Mouse (Mus musculus): ENCODE results near the gene Togaram2. TPM values are rescaled to one million over a fixed set of nuclear protein-coding genes. Genes with fewer than 3 reads are reported as not detected.

Gene Togaram2
- polyA plus RNA-seq, 1 experiment: 1.1 TPM

DNA sequence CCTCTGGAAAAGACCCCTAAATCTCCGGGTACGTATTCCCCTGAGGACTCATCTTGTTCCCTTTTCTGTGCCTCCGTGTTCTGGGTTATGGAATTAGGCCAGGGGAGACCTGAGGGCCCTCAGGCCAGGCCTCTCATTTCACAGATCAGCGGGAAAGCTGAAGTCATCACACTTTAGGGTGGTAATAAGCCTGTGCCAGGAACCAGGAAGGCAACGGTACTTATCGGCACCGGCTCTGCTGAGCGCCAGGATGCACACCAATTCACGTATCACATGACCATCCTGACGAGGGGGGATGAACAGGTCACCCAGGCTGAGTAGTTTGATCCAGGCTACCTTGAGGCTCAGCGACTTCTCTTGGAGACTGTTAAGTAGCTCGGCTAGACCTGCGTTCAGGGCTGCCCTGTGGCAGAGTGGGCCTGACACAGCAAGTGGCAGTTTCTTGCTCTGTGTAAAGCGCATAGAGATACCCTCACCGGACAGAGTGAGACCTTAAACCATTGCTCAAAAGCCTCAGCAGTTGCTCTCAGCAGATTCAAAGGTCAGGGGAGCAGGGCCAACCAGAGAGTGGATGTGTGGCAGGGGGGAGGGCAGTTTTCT is 22.8 kb downstream of the Togaram2 start:
- Histone ChIP-seq H3K27ac (ENCODE audit: insufficient read depth, low read length) (no peak overlapping the region), H3K27me3 (ENCODE audit: control insufficient read depth, insufficient read depth, low read length) (no peaks in the 10 kb centered on the region), H3K4me1 (ENCODE audit: control insufficient read depth, insufficient read depth, low read length) (0 out of 2 replicates have a peak, but pooled peaks cover 8% of the 10 kb centered on the region), H3K4me3 (replicated peaks; ENCODE audit: insufficient read depth, low read depth, low read length) (no peak overlapping the region)
- no peak for DNase-seq
- 83% methylated on average over 15 of the region's 15 CpGs for WGBS
- TF ChIP-seq CTCF (IDR thresholded peaks at IDR 0.05; ENCODE audit: borderline replicate concordance, insufficient read depth, low read depth, low read length) (no peak), POLR2A (IDR thresholded peaks at IDR 0.05; ENCODE audit: borderline replicate concordance, insufficient read depth, low read length) (no peak)

DNA sequence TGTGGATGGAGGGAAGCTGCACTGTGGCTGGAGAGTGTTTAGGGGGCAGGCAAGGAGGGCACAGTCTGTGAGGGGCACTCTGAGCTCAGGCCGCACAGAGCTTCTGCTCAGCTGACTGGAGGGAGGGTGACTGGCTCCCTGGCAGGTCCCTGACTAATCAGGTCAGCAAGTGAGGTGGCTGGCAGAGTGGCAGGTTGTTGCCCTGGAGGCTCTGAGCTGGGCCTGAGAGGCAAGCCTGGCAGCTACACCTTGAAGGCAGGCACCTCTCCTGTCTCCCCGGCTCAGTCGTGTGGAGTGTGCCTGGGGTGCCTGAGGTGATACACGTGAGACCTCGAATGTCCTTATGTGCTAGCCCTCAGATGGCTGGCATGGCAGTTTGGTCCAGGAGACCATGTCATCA is 23.3 kb downstream of the Togaram2 start:
- TF ChIP-seq POLR2A (IDR thresholded peaks at IDR 0.05; ENCODE audit: borderline replicate concordance, insufficient read depth, low read length): no peak
- TF ChIP-seq CTCF (IDR thresholded peaks at IDR 0.05; ENCODE audit: borderline replicate concordance, insufficient read depth, low read depth, low read length): no peak
- H3K27me3 ChIP-seq (ENCODE audit: control insufficient read depth, insufficient read depth, low read length): no peaks in the 10 kb centered on the region

DNA sequence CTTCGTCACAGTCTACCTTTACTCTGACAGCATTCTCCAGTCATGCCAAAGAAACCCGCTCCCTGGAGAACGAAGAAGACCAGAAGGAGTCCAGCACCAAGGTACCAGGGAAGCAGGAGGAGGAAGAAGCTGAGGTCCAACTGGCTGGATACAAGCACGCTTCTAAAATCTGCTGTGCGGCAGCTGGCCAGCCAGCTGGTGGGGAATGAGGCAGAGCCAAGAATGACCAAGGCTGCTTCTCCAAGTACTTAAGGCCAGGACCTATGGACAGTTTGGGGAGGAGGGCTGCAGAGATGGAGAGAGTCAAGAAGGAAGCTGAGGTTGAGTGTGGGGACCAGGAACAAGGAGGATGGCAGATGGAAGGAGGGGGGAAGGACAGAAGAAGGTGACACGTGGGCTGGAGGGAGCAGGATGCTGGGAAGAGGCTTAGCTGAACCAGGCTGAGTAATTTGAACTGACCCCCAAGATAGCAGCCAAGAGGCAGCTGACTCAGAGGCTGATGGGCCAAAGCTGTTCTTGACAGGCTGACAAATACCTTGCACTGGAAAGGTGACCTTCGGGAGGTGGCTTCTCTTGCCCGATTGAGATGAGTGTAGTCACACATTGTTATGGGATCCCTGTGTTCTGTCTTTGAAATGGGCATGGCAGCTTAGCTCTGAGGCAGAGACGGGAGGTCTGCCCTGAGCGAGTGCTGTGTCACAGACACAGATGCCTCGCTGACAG is 25.0 kb downstream of the Togaram2 start:
- H3K4me3 ChIP-seq (replicated peaks; ENCODE audit: insufficient read depth, low read depth, low read length): no peak overlapping the region
- 19% methylated on average over 11 of the region's 11 CpGs for WGBS
- no peaks in the 10 kb centered on the region for H3K27me3 ChIP-seq (ENCODE audit: control insufficient read depth, insufficient read depth, low read length)
- no peak for DNase-seq
- no peak overlapping the region for H3K27ac ChIP-seq (ENCODE audit: insufficient read depth, low read length)
- TF ChIP-seq CTCF (IDR thresholded peaks at IDR 0.05; ENCODE audit: borderline replicate concordance, insufficient read depth, low read depth, low read length) (no peak), POLR2A (IDR thresholded peaks at IDR 0.05; ENCODE audit: borderline replicate concordance, insufficient read depth, low read length) (no peak)
- H3K4me1 ChIP-seq (ENCODE audit: control insufficient read depth, insufficient read depth, low read length): 0 out of 2 replicates have a peak, but pooled peaks cover 8% of the 10 kb centered on the region

More for the DNA sequence above, 23.3 kb downstream of the Togaram2 start:
- no peak for DNase-seq
- WGBS: 76% methylated on average over 5 of the region's 5 CpGs
- Histone ChIP-seq H3K4me3 (replicated peaks; ENCODE audit: insufficient read depth, low read depth, low read length) (no peak overlapping the region), H3K27ac (ENCODE audit: insufficient read depth, low read length) (no peak overlapping the region), H3K4me1 (ENCODE audit: control insufficient read depth, insufficient read depth, low read length) (0 out of 2 replicates have a peak, but pooled peaks cover 8% of the 10 kb centered on the region)

DNA sequence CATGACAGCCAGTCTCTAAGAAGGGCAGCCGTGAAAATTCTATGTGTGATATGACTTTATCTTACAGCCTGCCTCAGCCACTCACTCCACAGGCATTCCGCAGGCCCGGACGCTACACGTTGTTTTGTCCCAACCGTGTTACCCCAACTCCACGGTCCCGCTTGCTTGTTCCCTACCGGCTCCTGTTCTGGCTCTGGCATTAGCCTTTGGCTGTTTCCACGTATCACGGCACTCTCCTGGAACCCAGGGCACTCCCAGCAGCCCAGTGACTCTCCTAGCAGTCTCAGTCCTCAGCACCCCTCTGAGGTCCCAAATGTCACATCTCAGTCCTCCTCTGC is 25.5 kb downstream of the Togaram2 start:
- no peak overlapping the region for H3K27ac ChIP-seq (ENCODE audit: insufficient read depth, low read length)
- TF ChIP-seq POLR2A (IDR thresholded peaks at IDR 0.05; ENCODE audit: borderline replicate concordance, insufficient read depth, low read length): no peak
- no peak for TF ChIP-seq CTCF (IDR thresholded peaks at IDR 0.05; ENCODE audit: borderline replicate concordance, insufficient read depth, low read depth, low read length)

DNA sequence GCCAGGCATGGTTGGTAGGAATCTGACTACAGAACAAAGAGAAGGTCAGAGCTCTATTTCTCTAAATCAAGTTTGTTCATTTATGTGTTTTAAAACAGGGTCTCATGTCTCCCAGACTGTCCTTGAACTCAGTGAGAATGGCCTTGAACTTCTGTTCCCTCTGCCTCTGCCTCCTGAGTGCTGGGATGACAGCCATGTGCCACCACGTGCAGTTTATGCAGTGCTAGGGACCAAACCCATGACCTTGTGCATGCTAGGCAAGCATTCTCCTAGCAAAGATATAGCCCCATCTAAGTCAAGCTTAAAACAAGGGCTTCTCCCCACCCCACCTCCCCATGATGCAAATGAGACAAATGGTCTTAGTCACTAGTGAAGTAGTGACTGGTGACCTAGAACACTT is 32.1 kb downstream of the Togaram2 start:
- Histone ChIP-seq H3K27ac (ENCODE audit: insufficient read depth, low read length) (no peak overlapping the region), H3K4me1 (ENCODE audit: control insufficient read depth, insufficient read depth, low read length) (no peaks in the 10 kb centered on the region), H3K27me3 (ENCODE audit: control insufficient read depth, insufficient read depth, low read length) (no peaks in the 10 kb centered on the region), H3K4me3 (replicated peaks; ENCODE audit: insufficient read depth, low read depth, low read length) (no peak overlapping the region)
- TF ChIP-seq CTCF (IDR thresholded peaks at IDR 0.05; ENCODE audit: borderline replicate concordance, insufficient read depth, low read depth, low read length) (no peak), POLR2A (IDR thresholded peaks at IDR 0.05; ENCODE audit: borderline replicate concordance, insufficient read depth, low read length) (no peak)
- 80% methylated on average over 1 of the region's 1 CpGs for WGBS
- DNase-seq: no peak

More for the DNA sequence above, 25.5 kb downstream of the Togaram2 start:
- Histone ChIP-seq H3K27me3 (ENCODE audit: control insufficient read depth, insufficient read depth, low read length) (no peaks in the 10 kb centered on the region), H3K4me1 (ENCODE audit: control insufficient read depth, insufficient read depth, low read length) (0 out of 2 replicates have a peak, but pooled peaks cover 8% of the 10 kb centered on the region), H3K4me3 (replicated peaks; ENCODE audit: insufficient read depth, low read depth, low read length) (no peak overlapping the region)
- 48% methylated on average over 11 of the region's 11 CpGs for WGBS
- DNase-seq: no peak

DNA sequence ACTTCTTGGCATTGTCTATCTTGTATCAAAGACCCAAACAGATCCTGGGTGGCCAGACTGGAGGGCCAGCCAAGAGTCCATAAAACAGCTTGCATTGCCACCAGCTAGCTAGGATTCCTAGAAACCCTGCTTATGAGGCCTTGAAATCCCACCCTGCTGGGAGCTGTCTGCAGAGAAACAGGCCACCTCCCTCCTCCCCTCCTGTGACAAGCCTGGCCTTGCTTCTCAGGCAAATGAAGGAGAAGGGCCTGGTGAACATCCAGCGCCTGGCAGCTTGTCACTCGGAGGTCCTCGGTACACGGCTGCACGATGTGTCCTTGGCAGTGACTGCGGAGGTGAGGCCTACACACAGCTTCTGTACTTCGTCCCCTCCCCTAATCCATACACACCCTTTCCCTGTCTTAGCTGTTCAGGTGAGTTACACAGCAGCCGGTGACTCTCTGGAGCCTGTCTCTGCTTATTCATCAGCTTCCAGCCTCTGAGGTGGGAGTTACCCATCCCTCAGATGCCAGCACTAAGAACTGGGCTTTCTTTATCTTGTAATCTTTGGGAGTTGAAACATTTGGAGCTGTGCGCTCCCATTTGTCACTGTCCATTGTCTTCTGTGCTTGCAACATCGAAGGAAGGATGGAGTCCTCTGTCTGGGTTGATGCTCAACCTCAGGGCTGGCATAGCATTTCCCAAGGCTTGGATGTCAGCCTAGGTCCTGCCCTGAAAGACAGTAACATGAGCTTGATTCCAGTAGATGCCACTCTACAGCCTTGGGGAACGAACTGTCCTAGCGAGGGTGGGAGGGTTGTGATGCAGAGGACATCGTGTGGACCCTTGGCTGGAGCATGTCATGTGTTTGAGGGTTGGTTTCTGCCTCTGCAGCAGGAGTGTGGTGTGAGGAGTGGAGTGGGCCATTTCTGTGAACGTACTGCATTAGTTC is 32.8 kb downstream of the Togaram2 start:
- Histone ChIP-seq H3K27me3 (ENCODE audit: control insufficient read depth, insufficient read depth, low read length) (no peaks in the 10 kb centered on the region), H3K4me1 (ENCODE audit: control insufficient read depth, insufficient read depth, low read length) (no peaks in the 10 kb centered on the region), H3K4me3 (replicated peaks; ENCODE audit: insufficient read depth, low read depth, low read length) (no peak overlapping the region), H3K27ac (ENCODE audit: insufficient read depth, low read length) (no peak overlapping the region)
- no peak for DNase-seq
- TF ChIP-seq CTCF (IDR thresholded peaks at IDR 0.05; ENCODE audit: borderline replicate concordance, insufficient read depth, low read depth, low read length) (no peak), POLR2A (IDR thresholded peaks at IDR 0.05; ENCODE audit: borderline replicate concordance, insufficient read depth, low read length) (no peak)
- 77% methylated on average over 14 of the region's 14 CpGs for WGBS

DNA sequence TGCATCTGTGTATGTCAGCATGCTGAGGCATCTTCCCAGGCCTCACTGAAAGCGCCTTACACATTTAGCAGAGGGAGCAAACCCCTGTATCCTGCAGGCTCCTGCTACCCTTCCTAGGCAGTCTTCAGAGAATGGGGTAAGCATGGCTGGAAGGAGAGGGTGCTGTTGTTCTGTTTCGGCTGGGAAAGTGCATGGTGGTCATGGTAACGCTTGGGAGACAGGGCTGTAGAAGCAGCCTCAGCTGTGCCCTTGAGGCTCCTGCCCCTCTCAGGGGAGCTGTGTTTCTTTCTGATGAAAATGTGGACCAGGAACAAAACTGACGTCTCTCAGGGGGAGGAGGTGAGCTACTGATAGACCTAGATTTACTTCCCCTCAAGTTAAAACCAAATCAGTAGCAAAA is 34.7 kb downstream of the Togaram2 start:
- DNase-seq: no peak
- Histone ChIP-seq H3K4me1 (ENCODE audit: control insufficient read depth, insufficient read depth, low read length) (no peaks in the 10 kb centered on the region), H3K4me3 (replicated peaks; ENCODE audit: insufficient read depth, low read depth, low read length) (no peak overlapping the region), H3K27me3 (ENCODE audit: control insufficient read depth, insufficient read depth, low read length) (no peaks in the 10 kb centered on the region; the same call in 1 of the 2 replicates), H3K27ac (ENCODE audit: insufficient read depth, low read length) (no peak overlapping the region)
- TF ChIP-seq CTCF (IDR thresholded peaks at IDR 0.05; ENCODE audit: borderline replicate concordance, insufficient read depth, low read depth, low read length) (no peak), POLR2A (IDR thresholded peaks at IDR 0.05; ENCODE audit: borderline replicate concordance, insufficient read depth, low read length) (no peak)
- WGBS: 72% methylated on average over 4 of the region's 4 CpGs

All from cerebellum, adult 2 months (tissue).